Mouse (Mus musculus) intestine, postnatal 0 days (tissue): ENCODE measurements at regions not wholly inside any gene's neighbourhood (a gene's known extent, or its start where the extent isn't known, plus 50 kb on each side); places are given as distances from the start of the nearest gene placed in this dataset.

ENCODE experiments used
- ATAC-seq: fragments of 200-750 bp; cut with Nextera tagmentation; 2 replicates; pipeline ENCODE4 v1.8.0; 2017; ENCODE audit warnings: mild to moderate bottlenecking, moderate TSS enrichment, moderate library complexity
- H3K27ac ChIP-seq: fragments of 300-500 bp; sonication (generic); 2 replicates; pipeline ENCODE4 v1.5.1; 2014; ENCODE audit warnings: mild to moderate bottlenecking, low read depth, low read length, moderate library complexity
- H3K27me3 ChIP-seq: fragments of 300-500 bp; sonication (generic); replicated peaks from 2 replicates; pipeline ENCODE4 v1.6.1; 2014; ENCODE audit warnings: low read length, mixed read lengths; ENCODE audit not compliant: control insufficient read depth, insufficient read depth
- H3K36me3 ChIP-seq: fragments of 300-500 bp; sonication (generic); 2 replicates; pipeline ENCODE4 v1.6.1; 2014; ENCODE audit warnings: mild to moderate bottlenecking, moderate library complexity; ENCODE audit not compliant: control insufficient read depth, insufficient read depth
- H3K4me1 ChIP-seq: fragments of 300-500 bp; sonication (generic); replicated peaks from 2 replicates; pipeline ENCODE4 v1.6.1; 2014; ENCODE audit warnings: antibody characterized with exemption, low read length, mixed read lengths; ENCODE audit not compliant: control insufficient read depth, insufficient read depth
- H3K4me2 ChIP-seq: fragments of 300-500 bp; sonication (generic); replicated peaks from 2 replicates; pipeline ENCODE4 v1.6.1; 2014; ENCODE audit warnings: low read depth, mild to moderate bottlenecking, moderate library complexity
- H3K4me3 ChIP-seq: fragments of 300-500 bp; sonication (generic); 2 replicates; pipeline ENCODE4 v1.5.1; 2014; ENCODE audit warnings: low read depth, low read length
- H3K9ac ChIP-seq: fragments of 300-500 bp; sonication (generic); 2 replicates; pipeline ENCODE4 v1.6.1; 2014; ENCODE audit warnings: mild to moderate bottlenecking, low read depth, low read length
- H3K9me3 ChIP-seq: fragments of 300-500 bp; sonication (generic); 2 replicates; pipeline ENCODE4 v1.6.1; 2016; ENCODE audit warnings: mixed run types; ENCODE audit not compliant: control insufficient read depth
- CTCF ChIP-seq: sonication (generic); IDR thresholded peaks from 2 replicates; pipeline ENCODE4 v1.5.1; 2016; ENCODE audit warnings: low read depth, mild to moderate bottlenecking, control low read depth, antibody characterized with exemption, moderate library complexity
- WGBS: fragments of 180-500 bp; shearing (Covaris S2); extraction: QIAGEN DNeasy Blood & Tissue Kit; methylation state at CpG from one replicate; pipeline ENCODE4 v1.1.7; 2014; 5-methylcytosine and 5-hydroxymethylcytosine counted together

- Histone ChIP-seq H3K36me3 (no peaks in the 10 kb centered on the region), H3K27me3 (no peaks in the 10 kb centered on the region), H3K4me3 (no peak overlapping the region), H3K9me3 (no peaks in the 10 kb centered on the region), H3K4me1 (no peaks in the 10 kb centered on the region), H3K9ac (no peak overlapping the region), H3K27ac (no peak overlapping the region), H3K4me2 (no peak overlapping the region)
- 89% methylated on average over 2 of the region's 2 CpGs for WGBS
- no peak for TF ChIP-seq CTCF
- ATAC-seq, result no peak
These were observed 53.4 kb upstream of the Col1a2 start for GRCm38 (mm10) chr6:4451227-4451626.
